Mouse (Mus musculus): Measurements from ENCODE around the gene Pde4d.

DNA sequence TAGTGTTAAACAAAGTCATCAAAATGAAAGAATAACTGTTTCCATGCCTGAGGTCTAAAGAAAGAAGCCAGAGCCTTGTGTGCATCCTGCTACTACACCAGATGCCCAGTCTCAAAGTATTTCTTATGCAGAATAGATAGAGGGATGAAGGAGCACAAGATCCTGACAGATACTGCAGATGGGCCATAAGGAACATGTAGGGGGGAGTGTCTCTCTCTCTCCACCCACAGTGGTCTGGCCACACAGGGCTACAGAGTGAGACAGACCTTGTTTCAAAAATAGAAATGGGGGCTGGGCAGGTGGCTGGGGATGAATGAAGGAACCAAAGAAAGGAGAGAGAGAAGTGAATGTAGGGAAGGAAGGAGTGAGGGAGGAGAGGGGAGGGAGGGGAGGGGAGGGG, 1188.5 kb downstream of the Pde4d start:
- TF ChIP-seq CTCF (IDR thresholded peaks at IDR 0.05; ENCODE audit: low read depth) (no peak), EP300 (optimal IDR thresholded peaks at IDR 0.05) (no peak)

All from stomach, postnatal 0 days (tissue).